Mouse (Mus musculus) thymus, postnatal 25 days (tissue): ENCODE results near the gene Itsn1.

Experiments
- DNase-seq: peaks from one replicate; pipeline ENCODE4 v3.0.0; 2022

Itsn1 gene

GRCm38 (mm10) chr16:91848906-91849603 lies 120.0 kb downstream of the Itsn1 start:
- no peak for DNase-seq

- no peak for DNase-seq
Measured at GRCm38 (mm10) chr16:91850175-91850574, 121.1 kb downstream of the Itsn1 start.

GRCm38 (mm10) chr16:91851456-91852231 lies 122.6 kb downstream of the Itsn1 start:
- DNase-seq, result no peak

- DNase-seq, result no peak
Measured at GRCm38 (mm10) chr16:91852753-91853152, 123.7 kb downstream of the Itsn1 start.

GRCm38 (mm10) chr16:91853223-91853622 lies 124.1 kb downstream of the Itsn1 start:
- no peak for DNase-seq

GRCm38 (mm10) chr16:91858695-91859094 lies 129.6 kb downstream of the Itsn1 start:
- DNase-seq, result no peak

GRCm38 (mm10) chr16:91859203-91859602 lies 130.1 kb downstream of the Itsn1 start:
- no peak for DNase-seq

- no peak for DNase-seq
Measured at GRCm38 (mm10) chr16:91859958-91860357, 130.9 kb downstream of the Itsn1 start.

- DNase-seq, result no peak
Measured at GRCm38 (mm10) chr16:91860471-91861125, 131.5 kb downstream of the Itsn1 start.

- no peak for DNase-seq
Measured at GRCm38 (mm10) chr16:91861784-91862371, 132.8 kb downstream of the Itsn1 start.

GRCm38 (mm10) chr16:91862836-91863235 lies 133.8 kb downstream of the Itsn1 start:
- DNase-seq, result no peak

GRCm38 (mm10) chr16:91864646-91865332 lies 135.7 kb downstream of the Itsn1 start:
- no peak for DNase-seq

GRCm38 (mm10) chr16:91865570-91866257 lies 136.6 kb downstream of the Itsn1 start:
- no peak for DNase-seq

- no peak for DNase-seq
Measured at GRCm38 (mm10) chr16:91866258-91866634, 137.2 kb downstream of the Itsn1 start.

GRCm38 (mm10) chr16:91867672-91868071 lies 138.6 kb downstream of the Itsn1 start:
- DNase-seq, result no peak

- DNase-seq, result peak; percentile 11
Measured at GRCm38 (mm10) chr16:91868943-91869911, 140.1 kb downstream of the Itsn1 start.

- no peak for DNase-seq
Measured at GRCm38 (mm10) chr16:91870158-91870582, 141.1 kb downstream of the Itsn1 start.

GRCm38 (mm10) chr16:91871188-91871587 lies 142.1 kb downstream of the Itsn1 start:
- no peak for DNase-seq

GRCm38 (mm10) chr16:91873695-91874094 lies 144.6 kb downstream of the Itsn1 start:
- DNase-seq, result no peak

GRCm38 (mm10) chr16:91875567-91876344 lies 146.7 kb downstream of the Itsn1 start:
- no peak for DNase-seq
